Comparison of ENCODE assay signal across 21 mouse cellular contexts in genomic region chr11:94917717-94918116, GRCm38 (mm10). TPM values are rescaled to one million over a fixed set of nuclear protein-coding genes. Genes with fewer than 3 reads are reported as not detected.
DNase-seq lines count a peak whose midpoint lies in the region; ATAC-seq lines count a peak whose summit lies in the region.
"Had no signal": no experiment of that assay in that cellular context is flagged by ENCODE, and none has a peak within 500 bp of the region (broad histone marks: within the 10 kb centered on the region; RNA-seq: fewer than 3 reads in every experiment).

No protein-coding gene starts in this region.

- H3K36me3 ChIP-seq in heart, embryonic 11.5 days (ENCODE audit: control insufficient read depth, insufficient read depth, low read length) = no peaks in the 10 kb centered on the region
- no peaks in the 10 kb centered on the region for H3K36me3 ChIP-seq in lung, embryonic 15.5 days
- H3K36me3 ChIP-seq in heart, embryonic 16.5 days (ENCODE audit: control insufficient read depth, insufficient read depth) = no peaks in the 10 kb centered on the region
- H3K36me3 ChIP-seq in stomach, embryonic 16.5 days (ENCODE audit: control insufficient read depth, insufficient read depth, low read length) = no peaks in the 10 kb centered on the region
- no peaks in the 10 kb centered on the region for H3K36me3 ChIP-seq in kidney, embryonic 14.5 days (ENCODE audit: control insufficient read depth, insufficient read depth, low read length)
- H3K36me3 ChIP-seq: forebrain, embryonic 15.5 days had no signal

- no peaks in the 10 kb centered on the region for H3K9me3 ChIP-seq in heart, embryonic 11.5 days (replicated peaks; ENCODE audit: control insufficient read depth, low read length)
- H3K9me3 ChIP-seq in lung, embryonic 15.5 days = no peaks in the 10 kb centered on the region
- H3K9me3 ChIP-seq in heart, embryonic 16.5 days (replicated peaks; ENCODE audit: control insufficient read depth, low read length) = no peaks in the 10 kb centered on the region
- no peaks in the 10 kb centered on the region for H3K9me3 ChIP-seq in stomach, embryonic 16.5 days (replicated peaks; ENCODE audit: control insufficient read depth, low read length)
- no peaks in the 10 kb centered on the region for H3K9me3 ChIP-seq in kidney, embryonic 14.5 days (ENCODE audit: control insufficient read depth, low read length)
- H3K9me3 ChIP-seq: forebrain, embryonic 15.5 days had no signal

- WGBS in heart, embryonic 11.5 days (ENCODE audit: insufficient replicate concordance) = 62% methylated on average over 6 of the region's 6 CpGs
- WGBS in lung, embryonic 15.5 days = 60% methylated on average over 6 of the region's 6 CpGs
- 48% methylated on average over 6 of the region's 6 CpGs for WGBS in heart, embryonic 16.5 days
- WGBS in stomach, embryonic 16.5 days = 54% methylated on average over 6 of the region's 6 CpGs
- WGBS in kidney, embryonic 14.5 days = 64% methylated on average over 6 of the region's 6 CpGs

- H3K4me1 ChIP-seq in heart, embryonic 11.5 days (ENCODE audit: control insufficient read depth, insufficient read depth, low read length) = peaks cover 14% of the 10 kb centered on the region
- H3K4me1 ChIP-seq in lung, embryonic 15.5 days = peaks cover 51% of the 10 kb centered on the region
- peaks cover 14% of the 10 kb centered on the region for H3K4me1 ChIP-seq in heart, embryonic 16.5 days (ENCODE audit: control insufficient read depth, insufficient read depth, low read length)
- H3K4me1 ChIP-seq in stomach, embryonic 16.5 days (ENCODE audit: control insufficient read depth, insufficient read depth, low read length) = peaks cover 26% of the 10 kb centered on the region
- 0 out of 2 replicates have a peak, but pooled peaks cover 12% of the 10 kb centered on the region for H3K4me1 ChIP-seq in kidney, embryonic 14.5 days (ENCODE audit: control insufficient read depth, insufficient read depth, low read length)

- H3K27me3 ChIP-seq in heart, embryonic 11.5 days (ENCODE audit: control insufficient read depth, insufficient read depth, low read length) = no peaks in the 10 kb centered on the region
- no peaks in the 10 kb centered on the region for H3K27me3 ChIP-seq in lung, embryonic 15.5 days
- H3K27me3 ChIP-seq in heart, embryonic 16.5 days (ENCODE audit: control insufficient read depth, insufficient read depth, low read length) = no peaks in the 10 kb centered on the region
- no peaks in the 10 kb centered on the region for H3K27me3 ChIP-seq in stomach, embryonic 16.5 days (ENCODE audit: control insufficient read depth, insufficient read depth, low read length)
- H3K27me3 ChIP-seq in kidney, embryonic 14.5 days (ENCODE audit: control insufficient read depth, insufficient read depth, low read length) = no peaks in the 10 kb centered on the region
- H3K27me3 ChIP-seq: forebrain, embryonic 15.5 days had no signal

- intact Hi-C loops in heart, postnatal 25 days (cut with DNase I) = loop anchor here (5.0 kb wide), 1 partner anchor 45 kb away; no protein-coding TSS in a partner anchor

- DNase-seq in heart, postnatal 25 days (ENCODE audit: low spot score) = no peak
- no peak for DNase-seq in lung, postnatal 14 days
- no peak for DNase-seq in cerebellum, adult 9-10 months
- DNase-seq: adrenal gland, adult 2 months; cerebellum, adult 18-20 months; liver; midbrain, embryonic 14.5 days had no signal

- H3K4me3 ChIP-seq in heart, embryonic 11.5 days (ENCODE audit: low read depth, low read length) = no peak overlapping the region
- H3K4me3 ChIP-seq in lung, embryonic 15.5 days = no peak overlapping the region
- H3K4me3 ChIP-seq in heart, embryonic 16.5 days (ENCODE audit: low read length) = no peak overlapping the region
- H3K4me3 ChIP-seq in stomach, embryonic 16.5 days (replicated peaks; ENCODE audit: low read length) = no peak overlapping the region
- no peak overlapping the region for H3K4me3 ChIP-seq in kidney, embryonic 14.5 days (ENCODE audit: low read length)
- H3K4me3 ChIP-seq: erythroblast, embryonic 14.5 days; forebrain, embryonic 15.5 days; left cerebral cortex, adult 2 months had no signal

- H3K9ac ChIP-seq in heart, embryonic 11.5 days (ENCODE audit: low read depth, low read length) = no peak overlapping the region
- no peak overlapping the region for H3K9ac ChIP-seq in lung, embryonic 15.5 days
- no peak overlapping the region for H3K9ac ChIP-seq in heart, embryonic 16.5 days (ENCODE audit: low read length)
- H3K9ac ChIP-seq in stomach, embryonic 16.5 days (ENCODE audit: low read length) = no peak overlapping the region
- H3K9ac ChIP-seq in kidney, embryonic 14.5 days (ENCODE audit: low read depth, low read length) = no peak overlapping the region
- H3K9ac ChIP-seq: forebrain, embryonic 15.5 days had no signal

- peak overlapping the region; percentile 50; the same call in 1 of the 2 replicates for H3K27ac ChIP-seq in heart, embryonic 11.5 days (ENCODE audit: low read depth, low read length)
- peak overlapping the region; percentile 87 for H3K27ac ChIP-seq in lung, embryonic 15.5 days
- peak overlapping the region; percentile 53 for H3K27ac ChIP-seq in heart, embryonic 16.5 days (ENCODE audit: low read length)
- peak overlapping the region; percentile 74 for H3K27ac ChIP-seq in stomach, embryonic 16.5 days (ENCODE audit: low read length)
- no peak overlapping the region for H3K27ac ChIP-seq in kidney, embryonic 14.5 days (ENCODE audit: low read depth, low read length)
- H3K27ac ChIP-seq: forebrain, embryonic 15.5 days; left cerebral cortex, adult 2 months had no signal

- H3K4me2 ChIP-seq in heart, embryonic 11.5 days = no peak overlapping the region
- no peak overlapping the region for H3K4me2 ChIP-seq in lung, embryonic 15.5 days
- no peak overlapping the region for H3K4me2 ChIP-seq in heart, embryonic 16.5 days (ENCODE audit: low read depth, low read length)
- no peak overlapping the region for H3K4me2 ChIP-seq in stomach, embryonic 16.5 days (ENCODE audit: low read depth, low read length)
- no peak overlapping the region for H3K4me2 ChIP-seq in kidney, embryonic 14.5 days (replicated peaks; ENCODE audit: low read depth, low read length)
- H3K4me2 ChIP-seq: forebrain, embryonic 15.5 days had no signal

- no peak for ATAC-seq in heart, embryonic 11.5 days (replicated peaks; ENCODE audit: insufficient number of reproducible peaks, low FRiP score, low TSS enrichment)
- no peak for ATAC-seq in lung, embryonic 15.5 days (ENCODE audit: borderline replicate concordance, extremely low read depth, low FRiP score, low TSS enrichment)
- no peak; the same call in 1 of the 2 replicates for ATAC-seq in heart, embryonic 16.5 days (replicated peaks; ENCODE audit: extremely low read depth, insufficient read depth, low FRiP score)
- peak; percentile 42; the same call in 1 of the 2 replicates for ATAC-seq in stomach, embryonic 16.5 days (ENCODE audit: insufficient read depth, low FRiP score)
- ATAC-seq in kidney, embryonic 14.5 days (ENCODE audit: low FRiP score, low TSS enrichment) = no peak
- ATAC-seq: forebrain, embryonic 15.5 days had no signal

RNA-seq across cellular contexts. Expression of gene Col1a1, which starts 18.3 kb away (rescaled TPM):
- polyA plus RNA-seq in heart, embryonic 11.5 days (2014; fragmentation: Nextera tagmentation; extraction: Ambion mirVana) = 129 and 157 TPM in 2 replicates
- 100 to 1,000 TPM; 182 to 211 TPM for total RNA-seq in heart, postnatal 25 days (2021)
- polyA plus RNA-seq in lung, embryonic 15.5 days (2015; fragmentation: Nextera tagmentation; extraction: Ambion mirVana) = 1,191 and 1,256 TPM in 2 replicates
- 669 and 799 TPM in 2 replicates for polyA plus RNA-seq in heart, embryonic 16.5 days (2015; fragmentation: Nextera tagmentation; extraction: Ambion mirVana)
- 2,066 and 2,076 TPM in 2 replicates for polyA plus RNA-seq in stomach, embryonic 16.5 days (2015; fragmentation: Nextera tagmentation; extraction: Ambion mirVana)
- 248 and 380 TPM in 2 replicates for polyA plus RNA-seq in kidney, embryonic 14.5 days (2014; fragmentation: Nextera tagmentation; extraction: Ambion mirVana)
- total RNA-seq: hematopoietic stem cell, adult 5-6 weeks had no signal

RNA-seq across cellular contexts. Expression of gene Hils1, which starts 49.7 kb away (rescaled TPM):
- polyA plus RNA-seq in heart, embryonic 11.5 days (2014; fragmentation: Nextera tagmentation; extraction: Ambion mirVana) = 0.24 TPM in 1 of 2 replicates, not detected in the other
- total RNA-seq in heart, postnatal 25 days (2021) = not detected
- polyA plus RNA-seq in lung, embryonic 15.5 days (2015; fragmentation: Nextera tagmentation; extraction: Ambion mirVana) = not detected in 2 replicates
- 0.33 TPM in 1 of 2 replicates, not detected in the other for polyA plus RNA-seq in heart, embryonic 16.5 days (2015; fragmentation: Nextera tagmentation; extraction: Ambion mirVana)
- not detected in 2 replicates for polyA plus RNA-seq in stomach, embryonic 16.5 days (2015; fragmentation: Nextera tagmentation; extraction: Ambion mirVana)
- not detected in 2 replicates for polyA plus RNA-seq in kidney, embryonic 14.5 days (2014; fragmentation: Nextera tagmentation; extraction: Ambion mirVana)
- total RNA-seq: adrenal gland, adult 2 months; ES-E14; hematopoietic stem cell, adult 5-6 weeks; layer of hippocampus, adult 18-20 months; left cerebral cortex, adult 2 months had no signal
- polyA plus RNA-seq: adrenal gland, adult 2 months; brain, embryonic 14.5 days; cortical plate, adult 2 months; erythroblast, embryonic 14.5 days; forebrain, embryonic 15.5 days; kidney, embryonic 16.5 days; midbrain, embryonic 14.5 days had no signal

RNA-seq across cellular contexts. Expression of gene Sgca, which starts 58.4 kb away (rescaled TPM):
- 24.7 and 25.3 TPM in 2 replicates for polyA plus RNA-seq in heart, embryonic 11.5 days (2014; fragmentation: Nextera tagmentation; extraction: Ambion mirVana)
- total RNA-seq in heart, postnatal 25 days (2021) = 100 to 1,000 TPM; 142 to 163 TPM
- 0.69 and 0.96 TPM in 2 replicates for polyA plus RNA-seq in lung, embryonic 15.5 days (2015; fragmentation: Nextera tagmentation; extraction: Ambion mirVana)
- 27.9 and 29.4 TPM in 2 replicates for polyA plus RNA-seq in heart, embryonic 16.5 days (2015; fragmentation: Nextera tagmentation; extraction: Ambion mirVana)
- polyA plus RNA-seq in stomach, embryonic 16.5 days (2015; fragmentation: Nextera tagmentation; extraction: Ambion mirVana) = 0.41 and 3.2 TPM in 2 replicates
- 0.24 TPM in 1 of 2 replicates, not detected in the other for polyA plus RNA-seq in kidney, embryonic 14.5 days (2014; fragmentation: Nextera tagmentation; extraction: Ambion mirVana)
- total RNA-seq: adrenal gland, adult 2 months; ES-E14; hematopoietic stem cell, adult 5-6 weeks had no signal
- polyA plus RNA-seq: erythroblast, embryonic 14.5 days; forebrain, embryonic 15.5 days; midbrain, embryonic 14.5 days had no signal
